Mouse (Mus musculus) macrophage (primary cell): ENCODE measurements around the gene Hdac8. TPM values are rescaled to one million over a fixed set of nuclear protein-coding genes. Genes with fewer than 3 reads are reported as not detected.
A peak's percentile ranks its signal among the peaks of the same experiment; 100 is the strongest.

Experiments
- H3K27ac ChIP-seq: fragments of 350-480 bp; formaldehyde crosslinking; 2 replicates; pipeline ENCODE4 v1.9.0; 2021
- H3K36me3 ChIP-seq: fragments of 350-480 bp; formaldehyde crosslinking; 2 replicates; pipeline ENCODE4 v1.9.0; 2021; ENCODE audit errors: inconsistent target
- H3K4me3 ChIP-seq: fragments of 350-480 bp; formaldehyde crosslinking; 2 replicates; pipeline ENCODE4 v1.9.0; 2021; ENCODE audit errors: inconsistent target
- H3K79me2 ChIP-seq: fragments of 350-480 bp; formaldehyde crosslinking; 2 replicates; pipeline ENCODE4 v1.9.0; 2021; ENCODE audit errors: inconsistent target
- WGBS: methylation state at CpG from one replicate; pipeline ENCODE4 v1.1.7; 2026; ENCODE audit warnings: inconsistent platforms; ENCODE audit not compliant: missing documents; 5-methylcytosine and 5-hydroxymethylcytosine counted together
- polyA plus RNA-seq: library from polyadenylated mRNA; stranded (reverse); fragments of 250-400 nt; gene quantifications from 3 replicates; pipeline ENCODE4 v1.2.4, GENCODE M21; 2018; ENCODE audit warnings: inconsistent platforms
- total RNA-seq, 78 experiments: library from RNA; depleted of rRNA; stranded (reverse); fragments of 250-400 nt; gene quantifications; 1 replicate in 9 of 78; 2 replicates in 24 of 78; 3 replicates in 43 of 78; 4 replicates in 2 of 78; pipeline ENCODE4 v1.2.4; 2018; ENCODE audit warnings: inconsistent platforms in 56 of 78

Gene Hdac8
- 10 to 100 TPM; 11.2 to 54.0 (median 36.5) TPM for total RNA-seq (2018; cell fraction: chromatin; rRNA removed)
- 1 to 10 TPM; 5.3 to 9.3 (median 7.0) TPM for total RNA-seq (2018; cell fraction: cytosol; rRNA removed)
- total RNA-seq (2018; cell fraction: nucleus; rRNA removed): 10 to 100 TPM in 24 of 26 experiments, 1 to 10 TPM in 2; 7.2 to 40.7 (median 22.9) TPM
- polyA plus RNA-seq: 5.5 to 7.8 TPM (median 7.2 TPM) in 3 replicates

GRCm38 (mm10) chrX:102504644-102505481 is at the start of gene Hdac8:
TSS of gene Hdac8 (minus strand) at chrX:102505359.
- Histone ChIP-seq H3K79me2 (no peaks in the 10 kb centered on the region), H3K4me3 (peak within 1 kb of the TSS; percentile 57), H3K27ac (peak within 1 kb of the TSS; percentile 27; the same call in 1 of the 2 replicates), H3K36me3 (no peaks in the 10 kb centered on the region)
- 27% methylated on average over 25 of the region's 27 CpGs for WGBS

GRCm38 (mm10) chrX:102509205-102509604 is 4.0 kb upstream of the Hdac8 start:
- no peak overlapping the region for H3K4me3 ChIP-seq
- H3K36me3 ChIP-seq: no peaks in the 10 kb centered on the region
- whole genome bisulfite sequencing: 91% methylated on average over 4 of the region's 4 CpGs
- H3K27ac ChIP-seq: no peak overlapping the region
- H3K79me2 ChIP-seq: no peaks in the 10 kb centered on the region

GRCm38 (mm10) chrX:102504179-102504578 is 980 bp downstream of the Hdac8 start:
- 36% methylated on average over 10 of the region's 10 CpGs for WGBS
- peak overlapping the region; percentile 57 for H3K4me3 ChIP-seq
- no peaks in the 10 kb centered on the region; the same call in 1 of the 2 replicates for H3K36me3 ChIP-seq
- no peak overlapping the region for H3K27ac ChIP-seq
- H3K79me2 ChIP-seq: no peaks in the 10 kb centered on the region

GRCm38 (mm10) chrX:102493992-102494730 is 11.0 kb downstream of the Hdac8 start:
- no peak overlapping the region for H3K4me3 ChIP-seq
- H3K27ac ChIP-seq: no peak overlapping the region
- H3K79me2 ChIP-seq: no peaks in the 10 kb centered on the region
- H3K36me3 ChIP-seq: no peaks in the 10 kb centered on the region; the same call in 1 of the 2 replicates
- 74% methylated on average over 6 of the region's 6 CpGs for WGBS

- Histone ChIP-seq H3K79me2 (no peaks in the 10 kb centered on the region), H3K36me3 (no peaks in the 10 kb centered on the region), H3K4me3 (no peak overlapping the region), H3K27ac (no peak overlapping the region)
- 95% methylated on average over 6 of the region's 7 CpGs for WGBS
These were observed 19.6 kb downstream of the Hdac8 start for GRCm38 (mm10) chrX:102485575-102485974.

GRCm38 (mm10) chrX:102479665-102480064 is 25.5 kb downstream of the Hdac8 start:
- WGBS: 80% methylated on average over 4 of the region's 4 CpGs
- H3K27ac ChIP-seq: no peak overlapping the region
- H3K4me3 ChIP-seq: no peak overlapping the region
- no peaks in the 10 kb centered on the region for H3K36me3 ChIP-seq
- no peaks in the 10 kb centered on the region for H3K79me2 ChIP-seq

- 43% methylated on average over 4 of the region's 4 CpGs for WGBS
- no peaks in the 10 kb centered on the region for H3K36me3 ChIP-seq
- no peak overlapping the region for H3K4me3 ChIP-seq
- no peaks in the 10 kb centered on the region for H3K79me2 ChIP-seq
- no peak overlapping the region for H3K27ac ChIP-seq
These were observed 26.2 kb downstream of the Hdac8 start for GRCm38 (mm10) chrX:102478965-102479364.

GRCm38 (mm10) chrX:102478481-102478880 is 26.7 kb downstream of the Hdac8 start:
- H3K36me3 ChIP-seq: no peaks in the 10 kb centered on the region
- H3K4me3 ChIP-seq: no peak overlapping the region
- WGBS: 89% methylated on average over 3 of the region's 3 CpGs
- H3K79me2 ChIP-seq: no peaks in the 10 kb centered on the region
- no peak overlapping the region for H3K27ac ChIP-seq

- WGBS: 42% methylated on average over 3 of the region's 3 CpGs
- H3K79me2 ChIP-seq: no peaks in the 10 kb centered on the region
These were observed 28.4 kb downstream of the Hdac8 start for GRCm38 (mm10) chrX:102476784-102477183.

GRCm38 (mm10) chrX:102475555-102475954 is 29.6 kb downstream of the Hdac8 start:
- WGBS: 91% methylated on average over 5 of the region's 5 CpGs

More at GRCm38 (mm10) chrX:102476784-102477183, 28.4 kb downstream of the Hdac8 start:
- Histone ChIP-seq H3K4me3 (no peak overlapping the region), H3K36me3 (no peaks in the 10 kb centered on the region), H3K27ac (no peak overlapping the region)

GRCm38 (mm10) chrX:102418343-102419127 is 86.6 kb downstream of the Hdac8 start:
- 92% methylated on average over 8 of the region's 8 CpGs for WGBS
- no peaks in the 10 kb centered on the region for H3K36me3 ChIP-seq
- H3K4me3 ChIP-seq: no peak overlapping the region
- H3K79me2 ChIP-seq: no peaks in the 10 kb centered on the region
- no peak overlapping the region for H3K27ac ChIP-seq

More at GRCm38 (mm10) chrX:102475555-102475954, 29.6 kb downstream of the Hdac8 start:
- no peak overlapping the region for H3K4me3 ChIP-seq
- H3K36me3 ChIP-seq: no peaks in the 10 kb centered on the region
- H3K27ac ChIP-seq: no peak overlapping the region
- no peaks in the 10 kb centered on the region for H3K79me2 ChIP-seq

GRCm38 (mm10) chrX:102416972-102417371 is 88.2 kb downstream of the Hdac8 start:
- Histone ChIP-seq H3K36me3 (no peaks in the 10 kb centered on the region), H3K4me3 (no peak overlapping the region), H3K79me2 (no peaks in the 10 kb centered on the region), H3K27ac (no peak overlapping the region)
- WGBS: 83% methylated on average over 4 of the region's 4 CpGs

- 97% methylated on average over 3 of the region's 4 CpGs for WGBS
- H3K79me2 ChIP-seq: no peaks in the 10 kb centered on the region
- no peaks in the 10 kb centered on the region for H3K36me3 ChIP-seq
- no peak overlapping the region for H3K27ac ChIP-seq
- H3K4me3 ChIP-seq: no peak overlapping the region
These were observed 88.8 kb downstream of the Hdac8 start for GRCm38 (mm10) chrX:102416386-102416785.

- H3K27ac ChIP-seq: no peak overlapping the region
- no peaks in the 10 kb centered on the region for H3K79me2 ChIP-seq
- H3K36me3 ChIP-seq: no peaks in the 10 kb centered on the region
- H3K4me3 ChIP-seq: no peak overlapping the region
- WGBS: 54% methylated on average over 3 of the region's 3 CpGs
These were observed 120.4 kb downstream of the Hdac8 start for GRCm38 (mm10) chrX:102384765-102385164.
